Mouse (Mus musculus) liver (tissue): ENCODE measurements at regions not wholly inside any gene's neighbourhood (a gene's known extent, or its start where the extent isn't known, plus 50 kb on each side); places are given as distances from the start of the nearest gene placed in this dataset.
"Not testable (repeated sequence)": the region's sequence is repeated elsewhere in the genome, so short reads cannot be mapped to it uniquely, and the experiment has no call there.

Experiments used
- DNase-seq: peaks from one replicate; pipeline ENCODE4 v3.0.0-alpha.2; 2020; ENCODE audit warnings: mixed read lengths

DNA sequence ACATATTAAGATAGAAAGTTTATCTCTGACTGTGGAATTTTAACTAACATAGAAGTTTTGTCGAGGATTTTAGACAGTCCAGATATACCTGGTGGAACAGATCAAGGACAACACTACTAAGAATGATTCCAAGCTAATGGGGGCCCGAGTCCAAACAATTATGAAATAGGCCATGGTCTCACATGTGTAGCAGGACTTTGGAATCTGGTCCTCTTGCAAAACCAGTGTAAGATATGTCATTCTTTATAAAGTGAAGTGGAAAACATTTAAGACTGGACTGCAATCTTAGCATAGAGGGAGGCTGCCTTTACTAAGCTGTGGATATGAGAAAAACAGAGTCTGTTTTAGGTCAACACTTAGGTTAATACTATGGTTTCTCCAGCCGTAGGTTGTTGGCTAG is 311.2 kb downstream of the Ets1 start:
- no peak for DNase-seq

GRCm38 (mm10) chr9:32949036-32949435 is 313.0 kb downstream of the Ets1 start:
- DNase-seq, result no peak

GRCm38 (mm10) chr9:32958716-32959115 is 322.7 kb downstream of the Ets1 start:
- no peak for DNase-seq

DNA sequence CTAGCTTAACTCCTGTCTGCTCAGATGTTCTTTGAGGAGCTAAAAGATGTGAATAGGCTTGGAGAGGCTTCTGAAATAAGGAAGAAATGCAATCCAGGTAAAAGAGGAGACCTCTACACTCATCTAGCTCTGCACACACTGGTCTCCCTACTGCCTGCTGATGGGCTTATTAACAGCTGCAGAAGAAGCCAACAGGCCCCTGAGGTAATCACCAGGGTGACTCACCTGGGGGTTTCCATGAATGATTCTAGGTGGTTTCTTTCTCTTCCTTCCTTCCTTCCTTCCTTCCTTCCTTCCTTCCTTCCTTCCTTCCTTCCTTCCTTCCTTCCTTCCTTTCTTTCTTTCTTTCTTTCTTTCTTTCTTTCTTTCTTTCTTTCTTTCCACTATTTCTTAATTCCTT is 323.4 kb downstream of the Ets1 start:
- DNase-seq, result not testable (repeated sequence)

GRCm38 (mm10) chr9:32962679-32963205 is 326.7 kb downstream of the Ets1 start:
- DNase-seq, result no peak

DNA sequence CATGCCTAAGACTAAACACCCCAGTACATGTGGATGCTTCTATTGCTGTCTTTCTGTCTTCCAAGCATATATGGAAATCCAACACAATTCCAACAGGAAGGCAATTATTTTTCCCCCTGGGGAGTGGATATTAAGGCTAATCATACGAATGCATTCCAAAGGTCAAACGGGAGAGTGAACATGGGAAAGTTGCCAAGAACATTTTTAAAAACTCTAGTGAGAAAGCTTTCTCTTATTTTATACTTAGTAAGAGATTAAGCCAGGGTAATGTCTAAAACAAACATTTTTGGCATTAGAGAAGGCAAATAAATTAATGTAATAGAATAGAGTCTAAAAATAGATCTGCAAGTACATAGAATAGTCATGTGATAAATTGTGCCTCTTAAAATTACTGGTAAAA is 332.4 kb downstream of the Ets1 start:
- DNase-seq, result no peak

- no peak for DNase-seq
Measured at GRCm38 (mm10) chr9:32971421-32971820, 335.4 kb downstream of the Ets1 start.

GRCm38 (mm10) chr9:32971926-32972325 is 335.9 kb downstream of the Ets1 start:
- no peak for DNase-seq

DNA sequence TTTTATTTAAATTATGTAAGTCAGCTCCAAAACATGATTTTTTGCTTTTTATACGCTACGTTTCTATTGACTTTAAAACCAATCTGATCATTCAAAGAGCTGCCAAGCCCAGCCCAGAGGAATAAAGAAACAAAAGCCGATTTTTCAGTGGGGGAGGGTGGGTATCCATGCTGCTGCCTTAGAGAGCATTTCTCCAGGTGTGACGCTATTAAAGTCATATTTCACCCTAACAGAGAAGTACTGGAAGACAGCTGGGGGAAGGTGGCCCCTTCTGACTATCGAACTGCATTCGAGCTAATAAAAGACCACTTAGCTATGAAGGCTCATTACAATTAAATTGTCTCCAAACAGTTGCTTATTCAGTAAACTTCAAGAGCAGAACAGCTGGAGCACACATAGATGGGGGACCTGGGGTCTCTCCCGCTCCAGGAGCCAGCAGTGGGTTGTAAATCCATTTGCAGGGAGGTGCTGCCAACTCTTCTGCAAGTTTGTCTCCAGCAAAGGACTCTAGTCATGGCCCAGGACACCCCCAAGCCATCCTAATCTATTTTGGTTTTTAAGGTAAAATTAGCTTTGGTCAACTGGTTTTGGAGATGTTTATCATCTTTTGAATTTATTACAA is 336.5 kb downstream of the Ets1 start:
- DNase-seq, result no peak

GRCm38 (mm10) chr9:32977732-32978131 is 341.7 kb downstream of the Ets1 start:
- no peak for DNase-seq

DNA sequence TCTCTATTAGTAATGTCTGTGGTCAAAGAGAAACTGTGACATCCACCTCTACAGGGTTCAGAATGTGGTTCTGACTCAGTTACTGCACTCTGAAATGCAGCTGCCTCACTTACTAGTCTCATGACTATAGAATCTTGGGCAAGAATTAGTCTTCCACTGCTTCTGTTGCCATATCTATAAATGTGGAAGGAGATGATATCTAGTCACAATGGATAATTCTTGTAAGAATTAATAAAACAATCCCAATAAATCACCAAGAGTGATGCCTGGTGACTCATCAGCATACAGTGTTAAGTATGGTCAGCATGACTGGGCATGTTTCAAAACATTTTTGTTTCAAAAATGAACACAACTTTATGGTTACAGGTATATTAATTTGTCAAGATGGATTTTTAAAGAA is 344.8 kb downstream of the Ets1 start:
- DNase-seq, result no peak

GRCm38 (mm10) chr9:32983182-32983581 is 347.2 kb downstream of the Ets1 start:
- no peak for DNase-seq

- DNase-seq, result no peak
Measured at GRCm38 (mm10) chr9:32986836-32987673, 351.0 kb downstream of the Ets1 start.

DNA sequence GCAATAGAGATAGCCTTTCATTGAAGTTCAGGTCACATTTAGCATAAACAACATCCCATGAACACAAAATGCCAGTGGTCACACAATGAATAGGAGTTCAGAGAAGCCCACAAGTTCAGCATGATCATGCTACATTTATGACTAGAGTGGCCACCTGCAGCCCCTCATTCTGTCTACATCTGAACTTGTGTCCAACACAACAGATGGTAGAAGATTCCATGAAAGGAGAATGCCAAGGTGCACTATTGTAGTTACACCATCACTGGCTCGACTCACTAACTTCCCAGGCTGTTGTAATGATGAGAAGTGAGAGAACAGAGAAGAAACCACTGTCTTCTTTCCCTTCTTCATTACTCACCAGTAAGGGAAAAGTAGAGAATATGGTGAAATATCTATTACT is 353.0 kb downstream of the Ets1 start:
- DNase-seq, result no peak

DNA sequence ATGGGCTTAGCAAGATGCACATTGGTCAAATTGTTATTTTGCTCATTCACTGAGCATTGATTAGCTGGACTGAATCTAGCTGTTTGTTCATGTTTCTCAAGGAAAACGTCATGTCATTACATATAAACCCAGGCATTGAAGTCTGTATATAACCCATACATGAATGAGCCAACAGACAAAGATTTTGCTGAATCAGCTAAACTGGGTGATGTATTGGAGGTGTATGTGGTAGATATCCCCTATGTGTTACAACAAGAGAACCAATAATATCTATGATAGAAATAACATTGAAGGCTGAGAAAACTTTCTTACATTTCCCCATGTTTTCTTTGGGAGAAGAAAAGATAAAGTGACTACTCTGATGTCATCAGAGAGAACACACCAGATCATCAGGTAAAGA is 362.3 kb downstream of the Ets1 start:
- DNase-seq, result no peak

- peak; percentile 11 for DNase-seq
Measured at GRCm38 (mm10) chr9:33000691-33001164, 364.7 kb downstream of the Ets1 start.

DNA sequence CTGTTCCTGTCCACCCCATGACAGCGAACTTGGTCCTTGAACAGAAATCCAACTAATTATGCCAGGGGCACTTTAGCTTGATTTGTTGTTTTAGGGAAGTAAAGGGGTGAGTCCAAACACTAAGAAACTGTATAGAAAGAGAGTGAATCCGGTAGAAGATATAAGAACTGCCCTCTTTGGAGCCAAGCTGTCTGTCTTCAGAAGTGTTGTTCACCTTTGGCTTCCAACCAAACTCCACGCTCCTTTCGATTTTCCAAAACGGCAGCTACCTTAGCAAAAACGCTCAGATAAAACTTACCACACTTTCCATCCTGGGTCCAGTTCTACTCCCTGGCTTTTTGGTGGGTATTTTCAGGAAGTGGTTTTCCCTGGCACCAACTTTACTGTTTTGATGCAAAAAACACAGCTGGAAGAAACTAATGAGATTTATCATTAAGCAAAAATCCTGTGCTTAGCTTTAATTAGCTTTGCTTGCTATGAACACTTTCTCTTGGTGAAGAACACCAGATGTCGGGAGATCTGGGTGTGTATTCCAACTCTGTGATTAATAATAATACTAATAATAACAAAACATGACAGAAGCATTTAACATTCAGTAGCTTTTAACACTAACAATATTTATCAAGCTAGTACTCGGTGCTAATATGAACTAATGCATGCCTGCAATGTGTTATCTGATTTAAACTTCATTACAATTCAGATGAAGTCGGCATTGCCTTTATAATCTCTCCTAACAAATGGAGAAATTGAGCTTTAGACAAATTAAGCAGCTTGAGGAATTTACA is 365.3 kb downstream of the Ets1 start:
- no peak for DNase-seq

DNA sequence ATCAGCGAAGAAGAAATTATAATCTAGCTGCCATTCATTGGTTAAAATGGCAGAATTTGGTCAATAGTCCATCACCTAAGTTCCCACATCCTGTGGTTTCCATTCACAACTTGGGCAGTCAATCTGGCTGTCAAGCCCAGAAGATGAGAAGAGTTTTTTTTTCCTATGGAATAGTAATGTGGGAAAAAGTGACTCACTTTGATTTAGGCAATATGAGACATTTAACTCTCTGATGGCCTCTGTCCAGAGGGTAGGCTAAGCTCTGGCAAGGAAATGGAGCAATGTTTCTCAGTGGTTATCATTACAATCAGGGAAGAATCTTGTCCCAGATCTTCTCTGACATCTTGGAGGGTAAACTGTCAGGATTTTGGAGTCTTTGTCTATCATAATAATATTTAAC is 367.9 kb downstream of the Ets1 start:
- no peak for DNase-seq

DNA sequence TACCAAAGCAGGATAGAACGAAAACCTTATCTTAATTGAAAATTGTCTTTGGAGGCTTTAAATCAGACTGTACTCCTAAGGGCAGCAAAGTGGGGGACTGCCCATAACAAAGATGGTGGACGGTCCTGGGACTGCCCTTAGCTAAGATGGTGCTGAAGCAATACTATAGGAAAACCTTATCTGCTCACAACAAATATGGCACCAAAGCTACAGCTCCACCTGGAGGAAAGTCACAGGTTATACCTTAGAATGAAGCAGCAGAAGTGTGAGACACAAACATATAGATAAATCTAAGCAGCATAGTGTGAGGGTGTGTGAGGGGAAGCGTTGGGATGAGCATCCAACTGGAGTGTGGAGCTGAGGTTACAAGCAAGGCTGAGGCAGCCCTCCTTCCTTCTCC is 368.5 kb downstream of the Ets1 start:
- no peak for DNase-seq

DNA sequence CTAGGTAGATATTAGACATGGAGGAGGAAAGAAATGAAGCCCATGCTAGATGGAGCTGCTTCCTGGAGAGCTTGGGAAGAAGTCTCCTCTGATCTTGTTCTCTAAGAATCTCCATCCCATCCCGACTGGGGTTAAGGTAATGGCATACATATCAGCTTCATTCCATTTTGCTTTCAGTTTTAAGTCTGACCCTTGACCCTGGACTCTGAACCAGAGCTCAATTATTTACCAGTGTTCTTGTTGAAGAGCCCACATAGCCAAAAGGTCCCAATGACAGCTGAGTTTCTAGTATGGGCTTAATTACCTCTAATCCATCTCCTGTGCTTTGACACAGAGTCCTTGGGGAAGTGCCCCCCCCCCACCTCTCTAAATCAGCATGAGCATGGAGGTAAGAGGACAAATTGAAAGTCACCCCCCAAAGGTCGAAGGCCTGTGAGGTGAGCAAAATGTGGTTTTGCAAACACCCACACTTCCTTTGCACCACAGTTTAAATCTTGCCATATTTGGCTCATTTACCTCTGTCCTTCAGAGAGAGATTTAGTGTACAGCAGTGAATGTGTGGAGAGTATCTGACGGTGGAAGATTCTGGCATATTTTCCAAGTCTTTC is 371.5 kb downstream of the Ets1 start:
- no peak for DNase-seq

GRCm38 (mm10) chr9:33011241-33011640 is 375.2 kb downstream of the Ets1 start:
- no peak for DNase-seq

- no peak for DNase-seq
Measured at GRCm38 (mm10) chr9:33035401-33035800, 399.4 kb downstream of the Ets1 start.

DNA sequence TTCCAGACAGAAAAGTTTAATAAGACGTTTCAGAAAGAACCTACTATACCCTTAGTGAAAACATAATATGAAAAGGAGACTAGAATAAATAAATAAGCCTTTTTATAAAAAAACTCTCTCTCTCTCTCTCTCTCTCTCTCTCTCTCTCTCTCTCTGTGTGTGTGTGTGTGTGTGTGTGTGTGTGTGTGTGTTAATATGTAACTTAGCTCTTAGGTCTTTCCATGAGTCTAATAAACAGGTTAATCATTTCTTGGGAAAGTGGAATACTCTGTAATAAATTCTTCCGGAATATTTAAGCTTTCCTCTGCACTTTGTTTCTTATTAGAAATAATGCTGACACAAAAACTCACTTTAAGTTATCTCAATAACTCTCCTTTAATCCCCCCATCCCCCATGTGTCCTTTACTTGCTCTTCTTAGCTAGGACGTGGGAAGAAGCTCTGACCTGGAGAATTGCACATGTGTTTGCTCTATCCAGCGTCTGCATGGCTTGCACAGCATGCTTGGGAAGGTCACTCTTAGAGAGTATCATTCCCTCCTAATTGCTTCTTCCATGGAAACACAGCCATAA is 403.3 kb downstream of the Ets1 start:
- DNase-seq, result no peak
